Mouse (Mus musculus) hindbrain, embryonic 15.5 days (tissue): ENCODE results near the gene Zfp287. TPM values are rescaled to one million over a fixed set of nuclear protein-coding genes. Genes with fewer than 3 reads are reported as not detected.
"Not testable (repeated sequence)": the region's sequence is repeated elsewhere in the genome, so short reads cannot be mapped to it uniquely, and the experiment has no call there.

Experiments
- ATAC-seq: fragments of 200-750 bp; cut with Nextera tagmentation; 2 replicates; pipeline ENCODE4 v1.8.0; 2017; ENCODE audit warnings: low read depth, moderate number of reproducible peaks, moderate TSS enrichment; ENCODE audit not compliant: low FRiP score
- H3K27ac ChIP-seq: fragments of 300-500 bp; sonication (generic); replicated peaks from 2 replicates; pipeline ENCODE4 v1.5.1; 2015; ENCODE audit warnings: mild to moderate bottlenecking, inconsistent platforms
- H3K27me3 ChIP-seq: fragments of 300-500 bp; sonication (generic); 2 replicates; pipeline ENCODE4 v1.6.1; 2015; ENCODE audit warnings: control low read depth, inconsistent platforms
- H3K36me3 ChIP-seq: fragments of 300-500 bp; sonication (generic); 2 replicates; pipeline ENCODE4 v1.6.1; 2015; ENCODE audit warnings: control low read depth, inconsistent platforms
- H3K4me1 ChIP-seq: fragments of 300-500 bp; sonication (generic); replicated peaks from 2 replicates; pipeline ENCODE4 v1.6.1; 2015; ENCODE audit warnings: control low read depth, inconsistent platforms
- H3K4me2 ChIP-seq: fragments of 300-500 bp; sonication (generic); 2 replicates; pipeline ENCODE4 v1.6.1; 2015; ENCODE audit warnings: moderate library complexity, mild to moderate bottlenecking, inconsistent platforms
- H3K4me3 ChIP-seq: fragments of 300-500 bp; sonication (generic); 2 replicates; pipeline ENCODE4 v1.5.1; 2015; ENCODE audit warnings: mild to moderate bottlenecking, inconsistent platforms
- H3K9ac ChIP-seq: fragments of 300-500 bp; sonication (generic); 2 replicates; pipeline ENCODE4 v1.6.1; 2015; ENCODE audit warnings: inconsistent platforms
- H3K9me3 ChIP-seq: fragments of 300-500 bp; sonication (generic); 2 replicates; pipeline ENCODE4 v1.6.1; 2016; ENCODE audit warnings: control low read depth, inconsistent platforms
- WGBS: fragments of 180-500 bp; shearing (Covaris S2); methylation state at CpG from one replicate; pipeline ENCODE4 v1.1.7; 2015; 5-methylcytosine and 5-hydroxymethylcytosine counted together
- polyA plus RNA-seq: library from polyadenylated mRNA; unstranded; fragments of >200 nt; fragmentation: Nextera tagmentation; extraction: Ambion mirVana; gene quantifications from 2 replicates; pipeline ENCODE4 v1.2.1, GENCODE M21; 2015

Zfp287 gene
- 17.6 and 20.2 TPM in 2 replicates for polyA plus RNA-seq

DNA sequence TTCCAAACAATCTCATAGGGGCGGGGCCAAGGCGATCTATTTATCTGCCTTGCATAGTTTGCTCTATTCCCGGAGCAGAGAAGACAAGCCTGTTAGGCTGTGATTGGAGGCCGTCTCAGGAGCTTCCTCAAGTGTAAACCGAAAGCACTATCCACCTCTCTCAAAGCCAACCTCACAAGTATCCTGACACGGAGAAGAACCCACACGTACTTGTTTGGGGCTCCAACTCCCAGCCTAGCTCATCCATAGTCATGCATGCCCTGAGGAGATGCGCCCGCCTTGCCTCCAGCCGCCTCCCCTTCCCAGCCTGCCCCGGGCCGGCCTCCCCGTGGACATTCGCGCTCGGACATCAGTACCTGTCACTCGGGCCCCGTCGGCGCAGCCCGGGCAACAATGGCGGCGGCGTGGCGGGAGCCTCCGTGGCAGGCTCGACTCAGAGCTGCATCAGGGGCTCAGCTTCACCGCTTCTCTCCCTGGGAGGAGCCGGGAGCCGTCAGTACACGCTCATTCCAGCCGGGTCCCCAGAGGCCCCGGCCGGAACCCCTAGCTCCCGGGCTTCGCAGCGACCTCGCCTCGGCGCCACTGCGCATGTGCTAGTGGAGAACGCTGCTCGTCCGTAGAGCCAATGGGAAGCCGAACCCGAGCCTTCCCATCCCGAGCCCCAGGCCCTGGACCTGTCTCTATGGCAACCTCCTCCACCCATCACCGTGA, at the start of gene Zfp287:
Zfp287 (minus strand) TSS at position 595 of the 711 bp plus-strand sequence.
- H3K4me3 ChIP-seq = peak within 1 kb of the TSS; percentile 84
- under 1% methylated on average over 47 of the region's 48 CpGs for whole genome bisulfite sequencing
- H3K9me3 ChIP-seq = no peaks in the 10 kb centered on the region
- H3K4me1 ChIP-seq = peaks cover 23% of the 10 kb centered on the region
- H3K27ac ChIP-seq = peak within 1 kb of the TSS; percentile 95
- H3K4me2 ChIP-seq = peak within 1 kb of the TSS; percentile 73
- H3K9ac ChIP-seq = peak within 1 kb of the TSS; percentile 83
- peaks cover 17% of the 10 kb centered on the region for H3K36me3 ChIP-seq
- ATAC-seq = peak; percentile 99
- H3K27me3 ChIP-seq = no peaks in the 10 kb centered on the region

- H3K4me2 ChIP-seq = no peak overlapping the region
- peaks cover 32% of the 10 kb centered on the region for H3K9me3 ChIP-seq
- no peak overlapping the region for H3K27ac ChIP-seq
- no peaks in the 10 kb centered on the region for H3K27me3 ChIP-seq
- H3K9ac ChIP-seq = no peak overlapping the region
- WGBS = 97% methylated on average over 7 of the region's 7 CpGs
- no peak overlapping the region for H3K4me3 ChIP-seq
- peaks cover 63% of the 10 kb centered on the region for H3K36me3 ChIP-seq
- no peak for ATAC-seq
- H3K4me1 ChIP-seq = no peaks in the 10 kb centered on the region
Measured at GRCm38 (mm10) chr11:62776510-62776909, 44.8 kb upstream of the Zfp287 start.

DNA sequence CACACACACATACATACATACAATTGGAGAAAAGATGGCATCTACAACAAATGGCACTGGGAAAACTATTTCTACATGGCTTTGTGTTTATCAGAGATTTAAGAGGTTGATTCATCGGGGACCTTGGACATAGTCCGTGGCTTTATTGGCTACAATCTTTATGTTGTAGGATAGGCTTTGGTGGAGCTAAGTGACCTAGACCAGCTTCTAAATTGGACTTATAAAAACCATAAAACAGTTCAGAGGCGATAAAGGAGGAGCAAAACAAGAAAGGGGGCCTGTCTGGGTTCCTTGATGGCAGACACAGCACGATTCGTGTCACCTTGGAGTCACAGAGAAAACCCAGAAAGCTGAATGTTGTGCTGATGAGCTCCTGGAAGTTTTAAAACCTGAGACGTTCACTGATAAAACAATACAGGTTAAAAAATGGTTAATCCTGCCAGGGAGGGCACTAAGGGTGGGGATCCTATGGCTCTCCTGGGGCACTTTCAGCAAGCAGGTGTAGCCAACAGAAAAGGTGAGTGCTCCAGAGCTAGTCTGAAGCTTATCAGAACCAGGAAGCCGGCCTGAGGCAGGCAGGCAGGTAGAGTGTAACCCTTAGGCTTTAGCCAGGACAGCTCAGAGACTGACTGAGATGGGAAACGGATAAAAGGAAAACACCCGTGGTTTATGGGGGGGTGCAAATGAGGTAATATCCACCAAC, 29.2 kb upstream of the Zfp287 start:
- H3K9me3 ChIP-seq = no peaks in the 10 kb centered on the region
- no peak overlapping the region for H3K27ac ChIP-seq
- no peak for ATAC-seq
- H3K4me2 ChIP-seq = no peak overlapping the region
- no peaks in the 10 kb centered on the region for H3K36me3 ChIP-seq
- no peak overlapping the region for H3K9ac ChIP-seq
- H3K4me3 ChIP-seq = no peak overlapping the region
- 78% methylated on average over 9 of the region's 9 CpGs for WGBS
- H3K27me3 ChIP-seq = 0 out of 2 replicates have a peak, but pooled peaks cover 5% of the 10 kb centered on the region
- H3K4me1 ChIP-seq = peaks cover 11% of the 10 kb centered on the region; the same call in 1 of the 2 replicates

GRCm38 (mm10) chr11:62758491-62758890, 26.8 kb upstream of the Zfp287 start:
- ATAC-seq = no peak
- Histone ChIP-seq H3K27ac (no peak overlapping the region), H3K9ac (no peak overlapping the region), H3K4me3 (no peak overlapping the region), H3K27me3 (0 out of 2 replicates have a peak, but pooled peaks cover 5% of the 10 kb centered on the region), H3K4me1 (peaks cover 11% of the 10 kb centered on the region; the same call in 1 of the 2 replicates), H3K36me3 (no peaks in the 10 kb centered on the region), H3K4me2 (no peak overlapping the region), H3K9me3 (no peaks in the 10 kb centered on the region)
- WGBS = 82% methylated on average over 11 of the region's 11 CpGs

GRCm38 (mm10) chr11:62757906-62758305, 26.2 kb upstream of the Zfp287 start:
- 82% methylated on average over 6 of the region's 6 CpGs for WGBS
- no peak for ATAC-seq
- H3K9ac ChIP-seq = no peak overlapping the region
- H3K27me3 ChIP-seq = 0 out of 2 replicates have a peak, but pooled peaks cover 5% of the 10 kb centered on the region
- H3K9me3 ChIP-seq = no peaks in the 10 kb centered on the region
- no peak overlapping the region for H3K27ac ChIP-seq
- no peak overlapping the region for H3K4me3 ChIP-seq
- H3K4me1 ChIP-seq = peaks cover 11% of the 10 kb centered on the region; the same call in 1 of the 2 replicates
- no peaks in the 10 kb centered on the region for H3K36me3 ChIP-seq
- H3K4me2 ChIP-seq = no peak overlapping the region

DNA sequence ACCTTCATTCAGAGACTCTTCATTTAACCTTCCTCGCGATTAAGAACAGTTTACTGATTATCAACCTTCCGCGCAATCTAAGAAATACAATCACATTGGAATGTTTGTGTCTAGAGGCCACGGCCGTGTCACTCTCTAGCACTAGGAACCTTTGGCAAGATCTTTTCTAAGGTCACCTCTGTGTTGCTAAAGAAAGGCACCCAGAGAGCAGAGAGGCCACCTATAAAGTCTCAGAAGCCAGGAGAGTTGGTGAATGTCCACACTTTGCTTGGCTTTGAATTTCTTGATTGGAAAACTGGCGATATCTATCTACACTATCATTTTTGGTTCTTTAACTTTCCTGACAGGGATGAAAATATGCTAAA, 25.4 kb upstream of the Zfp287 start:
- Histone ChIP-seq H3K4me2 (peak overlapping the region; percentile 75), H3K9me3 (no peaks in the 10 kb centered on the region), H3K27ac (no peak overlapping the region), H3K36me3 (no peaks in the 10 kb centered on the region), H3K9ac (peak overlapping the region; percentile 45), H3K4me1 (peaks cover 11% of the 10 kb centered on the region; the same call in 1 of the 2 replicates), H3K4me3 (peak overlapping the region; percentile 46), H3K27me3 (0 out of 2 replicates have a peak, but pooled peaks cover 5% of the 10 kb centered on the region)
- 9% methylated on average over 7 of the region's 7 CpGs for WGBS
- no peak for ATAC-seq

GRCm38 (mm10) chr11:62756456-62757142, 24.9 kb upstream of the Zfp287 start:
- H3K4me1 ChIP-seq = peaks cover 11% of the 10 kb centered on the region; the same call in 1 of the 2 replicates
- no peaks in the 10 kb centered on the region for H3K36me3 ChIP-seq
- peak; percentile 98 for ATAC-seq
- peak overlapping the region; percentile 25; the same call in 1 of the 2 replicates for H3K27ac ChIP-seq
- no peaks in the 10 kb centered on the region for H3K9me3 ChIP-seq
- H3K27me3 ChIP-seq = 0 out of 2 replicates have a peak, but pooled peaks cover 5% of the 10 kb centered on the region
- peak overlapping the region; percentile 45 for H3K9ac ChIP-seq
- H3K4me2 ChIP-seq = peak overlapping the region; percentile 75
- peak overlapping the region; percentile 46 for H3K4me3 ChIP-seq
- WGBS = 8% methylated on average over 36 of the region's 36 CpGs

GRCm38 (mm10) chr11:62752780-62753179, 21.1 kb upstream of the Zfp287 start, which contains the start of gene Gm10428:
Gene Gm10428 (plus strand): TSS chr11:62753100.
- Histone ChIP-seq H3K36me3 (no peaks in the 10 kb centered on the region), H3K4me3 (no peak within 1 kb of the TSS), H3K4me2 (no peak within 1 kb of the TSS), H3K9ac (no peak within 1 kb of the TSS), H3K27me3 (0 out of 2 replicates have a peak, but pooled peaks cover 4% of the 10 kb centered on the region), H3K9me3 (no peaks in the 10 kb centered on the region), H3K4me1 (peaks cover 11% of the 10 kb centered on the region; the same call in 1 of the 2 replicates), H3K27ac (no peak within 1 kb of the TSS)
- WGBS = 88% methylated on average over 8 of the region's 8 CpGs
- no peak for ATAC-seq

GRCm38 (mm10) chr11:62752191-62752590, 20.5 kb upstream of the Zfp287 start:
- WGBS = 80% methylated on average over 11 of the region's 11 CpGs
- 0 out of 2 replicates have a peak, but pooled peaks cover 4% of the 10 kb centered on the region for H3K27me3 ChIP-seq
- H3K36me3 ChIP-seq = no peaks in the 10 kb centered on the region
- H3K4me2 ChIP-seq = no peak overlapping the region
- no peaks in the 10 kb centered on the region for H3K9me3 ChIP-seq
- H3K9ac ChIP-seq = no peak overlapping the region
- no peak for ATAC-seq
- H3K4me1 ChIP-seq = peaks cover 6% of the 10 kb centered on the region; the same call in 1 of the 2 replicates
- H3K27ac ChIP-seq = no peak overlapping the region
- H3K4me3 ChIP-seq = no peak overlapping the region

GRCm38 (mm10) chr11:62749445-62749844, 17.7 kb upstream of the Zfp287 start:
- WGBS = 90% methylated on average over 13 of the region's 13 CpGs
- H3K9ac ChIP-seq, ATAC-seq: not testable (repeated sequence)

DNA sequence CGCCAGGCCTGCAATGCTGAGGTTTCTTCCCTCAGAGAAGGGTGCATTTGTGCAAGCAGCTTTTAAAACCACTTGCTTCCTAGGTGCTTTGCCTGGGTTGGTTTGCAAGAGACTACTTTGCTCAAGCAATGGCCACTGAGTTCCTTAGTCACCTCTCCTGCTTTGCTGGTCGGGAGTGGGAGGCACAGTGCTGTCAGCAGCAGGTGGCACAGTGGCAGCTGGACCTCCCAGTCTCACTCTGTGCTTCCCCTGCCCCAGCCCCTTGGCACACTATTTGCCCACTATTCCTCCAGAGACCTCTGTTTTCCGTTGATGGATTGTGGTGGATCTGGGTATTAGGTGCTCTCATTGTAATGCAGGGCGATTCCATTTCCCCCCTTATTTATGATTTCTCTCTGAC, 16.4 kb upstream of the Zfp287 start:
- Histone ChIP-seq H3K4me2 (no peak overlapping the region), H3K4me1 (peaks cover 11% of the 10 kb centered on the region; the same call in 1 of the 2 replicates), H3K9ac (no peak overlapping the region), H3K36me3 (no peaks in the 10 kb centered on the region), H3K4me3 (no peak overlapping the region), H3K27me3 (0 out of 2 replicates have a peak, but pooled peaks cover 4% of the 10 kb centered on the region), H3K9me3 (no peaks in the 10 kb centered on the region), H3K27ac (no peak overlapping the region)
- 74% methylated on average over 4 of the region's 4 CpGs for WGBS
- ATAC-seq = no peak

More at GRCm38 (mm10) chr11:62749445-62749844, 17.7 kb upstream of the Zfp287 start:
- H3K9me3 ChIP-seq, H3K27me3 ChIP-seq, H3K27ac ChIP-seq, H3K4me3 ChIP-seq, H3K36me3 ChIP-seq, H3K4me2 ChIP-seq: not testable (repeated sequence)
- H3K4me1 ChIP-seq = peaks cover 11% of the 10 kb centered on the region; the same call in 1 of the 2 replicates
